In genomic region chr1:80665761-80666160, GRCm38 (mm10) we compare ENCODE assay signal across 23 mouse cellular contexts.
A peak's percentile ranks its signal among the peaks of the same experiment; 100 is the strongest.
DNase-seq lines count a peak whose midpoint lies in the region; ATAC-seq and TF ChIP-seq lines count a peak whose summit lies in the region.
"Had no signal": no experiment of that assay in that cellular context is flagged by ENCODE, and none has a peak within 500 bp of the region (broad histone marks: within the 10 kb centered on the region; RNA-seq: fewer than 3 reads in every experiment).

No protein-coding gene starts in this region.

- H3K79me2 ChIP-seq in MEL (ENCODE audit: control insufficient read depth, insufficient read depth, low read length, poor library complexity) = no peaks in the 10 kb centered on the region

- TF ChIP-seq POLR2A in MEL (IDR thresholded peaks at IDR 0.05; ENCODE audit: control insufficient read depth in 1 of 2, insufficient read depth in 1 of 2, low read depth in 1 of 2, low read length in 2 of 2, poor library complexity in 1 of 2) = no peak

- H3K9ac ChIP-seq in lung, postnatal 0 days (replicated peaks; ENCODE audit: low read depth) = no peak overlapping the region
- H3K9ac ChIP-seq in MEL (ENCODE audit: control insufficient read depth, low read depth, low read length, poor library complexity, severe bottlenecking) = no peak overlapping the region
- H3K9ac ChIP-seq in midbrain, embryonic 16.5 days (ENCODE audit: low read depth, low read length) = no peak overlapping the region
- H3K9ac ChIP-seq: embryonic facial prominence, embryonic 15.5 days; forebrain, embryonic 13.5 days; liver, embryonic 12.5 days; midbrain, embryonic 12.5 days had no signal

- H3K9me3 ChIP-seq in lung, postnatal 0 days (ENCODE audit: low read length) = no peaks in the 10 kb centered on the region
- H3K9me3 ChIP-seq in MEL (replicated peaks; ENCODE audit: insufficient read depth, low read length) = no peaks in the 10 kb centered on the region
- no peaks in the 10 kb centered on the region for H3K9me3 ChIP-seq in midbrain, embryonic 16.5 days (replicated peaks; ENCODE audit: control insufficient read depth, low read length, poor library complexity, severe bottlenecking)
- H3K9me3 ChIP-seq: embryonic facial prominence, embryonic 10.5 days; embryonic facial prominence, embryonic 15.5 days; forebrain, embryonic 13.5 days; liver, embryonic 12.5 days; megakaryocyte, embryonic 14.5 days; midbrain, embryonic 12.5 days had no signal

- TF ChIP-seq EP300 in lung, postnatal 0 days (IDR thresholded peaks at IDR 0.05) = no peak
- TF ChIP-seq EP300 in MEL (IDR thresholded peaks at IDR 0.05; ENCODE audit: low read depth in 1 of 2, low read length in 2 of 2) = peak in 1 of 2 experiments; percentile 41; a peak in 1 of 4 replicates

- no peaks in the 10 kb centered on the region for H3K4me1 ChIP-seq in lung, postnatal 0 days (ENCODE audit: insufficient read depth, low read depth, low read length)
- H3K4me1 ChIP-seq in MEL (ENCODE audit: control insufficient read depth in 1 of 2, insufficient read depth in 2 of 2, low read length in 2 of 2) = peaks cover 3 to 14% of the 10 kb centered on the region in 2 experiments
- no peaks in the 10 kb centered on the region for H3K4me1 ChIP-seq in midbrain, embryonic 16.5 days (ENCODE audit: control insufficient read depth, insufficient read depth, low read length)
- H3K4me1 ChIP-seq: embryonic facial prominence, embryonic 15.5 days; forebrain, embryonic 13.5 days; liver, embryonic 12.5 days; midbrain, embryonic 12.5 days had no signal

- no peak for ATAC-seq in lung, postnatal 0 days
- peak; percentile 71 for ATAC-seq in granulocyte monocyte progenitor cell, adult 5-6 weeks (replicated peaks; ENCODE audit: poor library complexity, severe bottlenecking)
- peak; percentile 48 for ATAC-seq in monocyte, adult 5-6 weeks (replicated peaks; ENCODE audit: insufficient number of reproducible peaks, low FRiP score, low TSS enrichment, poor library complexity, severe bottlenecking)
- no peak for ATAC-seq in midbrain, embryonic 16.5 days
- ATAC-seq: forebrain, embryonic 13.5 days; hindbrain, embryonic 16.5 days; liver, embryonic 12.5 days had no signal

- no peak overlapping the region for H3K27ac ChIP-seq in lung, postnatal 0 days (ENCODE audit: low read length)
- peak overlapping the region; percentile 64; the same call in 1 of the 2 replicates for H3K27ac ChIP-seq in MEL (ENCODE audit: control insufficient read depth, low read depth, low read length)
- no peak overlapping the region for H3K27ac ChIP-seq in midbrain, embryonic 16.5 days (ENCODE audit: low read length)
- H3K27ac ChIP-seq: embryonic facial prominence, embryonic 10.5 days; embryonic facial prominence, embryonic 15.5 days; forebrain, embryonic 13.5 days; liver, embryonic 12.5 days; midbrain, embryonic 12.5 days had no signal

- TF ChIP-seq RAD21 in MEL (IDR thresholded peaks at IDR 0.05; ENCODE audit: low read depth, low read length) = no peak

- no peaks in the 10 kb centered on the region for H3K27me3 ChIP-seq in lung, postnatal 0 days (replicated peaks; ENCODE audit: insufficient read depth, low read length)
- no peaks in the 10 kb centered on the region for H3K27me3 ChIP-seq in MEL (ENCODE audit: control insufficient read depth in 1 of 2, insufficient read depth in 2 of 2, low read length in 2 of 2)
- no peaks in the 10 kb centered on the region for H3K27me3 ChIP-seq in midbrain, embryonic 16.5 days (ENCODE audit: control insufficient read depth, insufficient read depth, low read depth, low read length)
- H3K27me3 ChIP-seq: embryonic facial prominence, embryonic 15.5 days; forebrain, embryonic 13.5 days; liver, embryonic 12.5 days; megakaryocyte, embryonic 14.5 days; midbrain, embryonic 12.5 days had no signal

- no peak for TF ChIP-seq CTCF in lung, postnatal 0 days (IDR thresholded peaks at IDR 0.05)
- no peak for TF ChIP-seq CTCF in MEL (IDR thresholded peaks at IDR 0.05 in 2 of 3, conservative IDR thresholded peaks at IDR 0.05 in 1 of 3; ENCODE audit: control insufficient read depth in 1 of 3, insufficient read depth in 1 of 3, low read depth in 2 of 3, low read length in 3 of 3, poor library complexity in 1 of 3, severe bottlenecking in 1 of 3)

- H3K4me2 ChIP-seq in lung, postnatal 0 days (replicated peaks; ENCODE audit: low read depth, low read length) = no peak overlapping the region
- no peak overlapping the region for H3K4me2 ChIP-seq in midbrain, embryonic 16.5 days (ENCODE audit: low read length)
- H3K4me2 ChIP-seq: embryonic facial prominence, embryonic 15.5 days; forebrain, embryonic 13.5 days; liver, embryonic 12.5 days; midbrain, embryonic 12.5 days had no signal

- no peaks in the 10 kb centered on the region for H3K36me3 ChIP-seq in lung, postnatal 0 days (ENCODE audit: insufficient read depth, low read length)
- H3K36me3 ChIP-seq in MEL (ENCODE audit: control insufficient read depth in 1 of 2, insufficient read depth in 2 of 2, low read length in 2 of 2) = peaks cover 0 to 15% of the 10 kb centered on the region in 2 experiments; a peak in 2 of 4 replicates
- H3K36me3 ChIP-seq in midbrain, embryonic 16.5 days (ENCODE audit: control insufficient read depth, insufficient read depth, low read length) = no peaks in the 10 kb centered on the region
- H3K36me3 ChIP-seq: embryonic facial prominence, embryonic 10.5 days; embryonic facial prominence, embryonic 15.5 days; liver, embryonic 12.5 days; midbrain, embryonic 12.5 days had no signal

- peak; percentile 30 for DNase-seq in lung, postnatal 0 days (ENCODE audit: low spot score)
- DNase-seq in lung, postnatal 25 days (ENCODE audit: low spot score) = no peak
- DNase-seq in MEL (ENCODE audit: low read depth, low spot score) = peak; percentile 80
- no peak for DNase-seq in adrenal gland, postnatal 25 days
- DNase-seq in cerebellum, adult 9-10 months = no peak
- DNase-seq: cerebellum, adult 11 months; cerebellum, adult 9-11 months; gastrocnemius, postnatal 10 days; heart, postnatal 14 days; kidney, adult 18-20 months; kidney, postnatal 4 days; retina, postnatal 1 day; right cerebral cortex, postnatal 14 days had no signal

- H3K4me3 ChIP-seq in lung, postnatal 0 days (ENCODE audit: low read depth, low read length) = no peak overlapping the region
- no peak overlapping the region for H3K4me3 ChIP-seq in MEL (ENCODE audit: control insufficient read depth in 1 of 2, insufficient read depth in 1 of 2, low read depth in 2 of 2, low read length in 2 of 2)
- no peak overlapping the region for H3K4me3 ChIP-seq in midbrain, embryonic 16.5 days (ENCODE audit: low read depth, low read length)
- H3K4me3 ChIP-seq: embryonic facial prominence, embryonic 10.5 days; embryonic facial prominence, embryonic 15.5 days; forebrain, embryonic 13.5 days; liver, embryonic 12.5 days; midbrain, embryonic 12.5 days had no signal

TF ChIP-seq in MEL, 35 proteins besides CTCF, POLR2A, EP300 and RAD21:
- TF ChIP-seq SIN3A (IDR thresholded peaks at IDR 0.05; ENCODE audit: low read length) (no peak), TCF12 (IDR thresholded peaks at IDR 0.05; ENCODE audit: low read depth, low read length) (0 out of 2 replicates have a peak, but pooled peaks have one; percentile 23), USF2 (IDR thresholded peaks at IDR 0.05; ENCODE audit: borderline replicate concordance in 1 of 2, insufficient read depth in 1 of 2, low read depth in 1 of 2, low read length in 2 of 2) (no peak), ZNF384 (IDR thresholded peaks at IDR 0.05; ENCODE audit: low read depth, low read length) (peak; percentile 88), RCOR1 (IDR thresholded peaks at IDR 0.05; ENCODE audit: low read depth, low read length) (0 out of 2 replicates have a peak, but pooled peaks have one; percentile 24), ZKSCAN1 (IDR thresholded peaks at IDR 0.05; ENCODE audit: low read depth, low read length) (no peak), CHD1 (IDR thresholded peaks at IDR 0.05; ENCODE audit: low read depth, low read length) (peak; percentile 36; the same call in 1 of the 2 replicates)

Comparison
In these comparisons a context has a peak if more than half of its experiments do, and no peak if none do; other contexts are left out.
1. DNase-seq: peak in lung, postnatal 0 days (single experiment) and MEL (single experiment); none in lung, postnatal 25 days (single experiment), adrenal gland, postnatal 25 days (single experiment) and cerebellum, adult 9-10 months (single experiment).
2. ATAC-seq: peak in granulocyte monocyte progenitor cell, adult 5-6 weeks (single experiment) and monocyte, adult 5-6 weeks (single experiment); none in lung, postnatal 0 days (single experiment) and midbrain, embryonic 16.5 days (single experiment).